ENCODE assay signal across 8 mouse cellular contexts in genomic region chr12:84450718-84451646, GRCm38 (mm10). TPM values are rescaled to one million over a fixed set of nuclear protein-coding genes. Genes with fewer than 3 reads are reported as not detected.
DNase-seq lines count a peak whose midpoint lies in the region; ATAC-seq lines count a peak whose summit lies in the region.

Gene Aldh6a1, minus strand, starts transcription at chr12:84451004.
Gene Lin52, plus strand, starts transcription at chr12:84451422.

- H3K4me1 ChIP-seq in intestine, embryonic 14.5 days (replicated peaks; ENCODE audit: control insufficient read depth, insufficient read depth, low read length): peaks cover 12% of the 10 kb centered on the region

- H3K36me3 ChIP-seq in intestine, embryonic 14.5 days (ENCODE audit: control insufficient read depth, insufficient read depth, low read length): no peaks in the 10 kb centered on the region

- intact Hi-C loops in left cerebral cortex, postnatal 14 days (cut with DNase I): no loop called here

- ATAC-seq in intestine, embryonic 14.5 days (replicated peaks; ENCODE audit: low FRiP score, low TSS enrichment, low read depth): peak; percentile 100

- peak within 1 kb of the TSS; percentile 57 for H3K27ac ChIP-seq in intestine, embryonic 14.5 days (ENCODE audit: low read depth)

- H3K4me3 ChIP-seq in intestine, embryonic 14.5 days (ENCODE audit: low read depth, low read length): peak within 1 kb of the TSS; percentile 95

- H3K9ac ChIP-seq in intestine, embryonic 14.5 days (ENCODE audit: low read length): peak within 1 kb of the TSS; percentile 66

- DNase-seq in adrenal gland, adult 18-20 months (ENCODE audit: low spot score in 2 of 2): peak; percentile 88 to 90
- peak; percentile 99 for DNase-seq in embryo, embryonic 11 days
- DNase-seq in gastrocnemius, postnatal 25 days: peak; percentile 98
- DNase-seq in intestine, embryonic 14.5 days (ENCODE audit: low spot score): peak; percentile 94
- DNase-seq in left cerebral cortex, postnatal 14 days (ENCODE audit: low spot score in 2 of 2): peak; percentile 96 to 100
- DNase-seq in mesoderm, embryonic 11.5 days (ENCODE audit: low read depth, low spot score): peak; percentile 99
- peak; percentile 98 to 99 for DNase-seq in right cerebral cortex, postnatal 36 days (ENCODE audit: low spot score in 2 of 2)
- DNase-seq in yolk sac, embryonic 10.5 days (ENCODE audit: low spot score): peak; percentile 99

- H3K27me3 ChIP-seq in intestine, embryonic 14.5 days (replicated peaks; ENCODE audit: control insufficient read depth, insufficient read depth, low read length): no peaks in the 10 kb centered on the region

- peak within 1 kb of the TSS; percentile 99 for H3K4me2 ChIP-seq in intestine, embryonic 14.5 days (ENCODE audit: low read length)

- H3K9me3 ChIP-seq in intestine, embryonic 14.5 days (ENCODE audit: control insufficient read depth, low read length): no peaks in the 10 kb centered on the region

- under 1% methylated on average over 49 of the region's 49 CpGs for WGBS in intestine, embryonic 14.5 days

RNA-seq across cellular contexts. Expression of gene Aldh6a1, which starts in this region (rescaled TPM):
- total RNA-seq in adrenal gland, adult 18-20 months (2021): 100 to 1,000 TPM; 209 to 223 TPM
- total RNA-seq in gastrocnemius, postnatal 25 days (2021): 10 to 100 TPM; 78.8 to 88.1 TPM
- polyA plus RNA-seq in intestine, embryonic 14.5 days (2014; fragmentation: Nextera tagmentation; extraction: Ambion mirVana): 29.5 and 33.1 TPM in 2 replicates
- total RNA-seq in left cerebral cortex, postnatal 14 days (2021): 10 to 100 TPM; 35.3 to 39.5 TPM

RNA-seq across cellular contexts. Expression of gene Lin52, which starts in this region (rescaled TPM):
- 10 to 100 TPM; 15.6 to 15.9 TPM for total RNA-seq in adrenal gland, adult 18-20 months (2021)
- total RNA-seq in gastrocnemius, postnatal 25 days (2021): 1 to 10 TPM; 7.4 to 8.5 TPM
- 18.0 and 18.2 TPM in 2 replicates for polyA plus RNA-seq in intestine, embryonic 14.5 days (2014; fragmentation: Nextera tagmentation; extraction: Ambion mirVana)
- total RNA-seq in left cerebral cortex, postnatal 14 days (2021): 10 to 100 TPM; 18.9 to 20.3 TPM

Comparison
In these comparisons a context has a peak if more than half of its experiments do, and no peak if none do; other contexts are left out.
1. Peak in every context shown above with its lines: DNase-seq, ATAC-seq, H3K4me3 ChIP-seq and H3K27ac ChIP-seq.